Mouse (Mus musculus): ENCODE data around the gene Tdrd7. TPM values are rescaled to one million over a fixed set of nuclear protein-coding genes. Genes with fewer than 3 reads are reported as not detected.

The Tdrd7 gene
- total RNA-seq, 2 experiments from 2014 or later, result 20.7 to 20.9 TPM

DNA sequence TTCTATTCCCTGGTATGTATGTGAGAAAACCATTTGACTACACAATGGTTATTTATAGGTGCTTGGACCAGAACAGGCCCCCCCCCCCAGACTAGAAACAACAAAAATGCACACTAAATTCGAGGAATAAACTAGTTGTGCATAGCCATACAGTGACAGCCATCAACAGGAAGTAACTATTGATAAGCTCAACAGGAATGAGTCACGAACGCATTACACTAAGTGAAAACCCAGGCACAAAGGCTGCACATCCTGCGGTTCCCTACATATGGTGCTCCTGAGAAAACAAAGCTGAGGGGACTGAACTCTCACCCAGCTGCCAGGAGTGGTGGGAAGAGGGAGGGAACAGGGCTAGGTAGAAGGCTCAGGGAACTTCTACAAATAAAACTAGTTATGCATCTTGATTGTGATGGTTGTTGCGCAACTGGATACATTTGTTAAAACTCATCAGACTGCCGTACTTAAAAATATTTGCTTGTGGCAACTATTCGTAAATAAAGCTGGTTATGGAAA lies 5.0 kb downstream of the Tdrd7 start:
- DNase-seq (ENCODE audit: low spot score in 2 of 2), result no peak
- intact Hi-C loops (cut with DNase I), result no loop called here

DNA sequence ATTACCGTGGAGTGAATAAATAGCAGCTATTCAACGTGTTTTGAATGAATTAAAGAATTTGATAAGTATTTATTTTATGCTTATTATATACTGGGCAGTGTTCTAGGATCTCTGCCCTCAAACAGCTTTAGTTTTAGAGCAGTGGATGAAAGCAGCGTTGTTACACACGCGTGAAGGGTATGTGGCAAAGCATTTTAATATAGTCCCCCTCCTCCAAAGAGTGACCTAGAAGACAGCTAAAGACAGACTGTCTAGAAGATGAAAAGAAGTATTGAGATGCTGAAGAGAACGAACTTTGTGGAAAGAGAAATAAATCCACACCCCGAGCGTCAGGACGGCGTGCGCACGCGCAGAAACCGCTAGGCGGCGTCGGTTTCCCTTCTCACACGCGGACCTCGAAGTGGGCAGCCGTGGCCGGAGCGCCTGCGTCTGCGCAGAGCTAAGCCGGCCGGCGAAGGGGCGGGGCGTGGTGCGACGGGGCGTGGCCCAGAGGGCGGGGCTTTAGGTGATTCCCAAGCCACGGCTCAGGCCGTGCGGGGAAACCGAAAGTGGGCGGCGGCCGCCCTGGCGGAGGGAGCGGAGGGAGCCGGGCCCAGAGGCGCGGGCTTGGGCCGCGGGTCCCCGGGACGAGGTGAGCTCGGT lies 6.8 kb downstream of the Tdrd7 start:
- intact Hi-C loops (cut with DNase I), result loop anchor here (1.0 kb wide), 1 partner anchor 54 kb away; no protein-coding TSS in a partner anchor
- peak; percentile 95 to 98 for DNase-seq (ENCODE audit: low spot score in 2 of 2)

DNA sequence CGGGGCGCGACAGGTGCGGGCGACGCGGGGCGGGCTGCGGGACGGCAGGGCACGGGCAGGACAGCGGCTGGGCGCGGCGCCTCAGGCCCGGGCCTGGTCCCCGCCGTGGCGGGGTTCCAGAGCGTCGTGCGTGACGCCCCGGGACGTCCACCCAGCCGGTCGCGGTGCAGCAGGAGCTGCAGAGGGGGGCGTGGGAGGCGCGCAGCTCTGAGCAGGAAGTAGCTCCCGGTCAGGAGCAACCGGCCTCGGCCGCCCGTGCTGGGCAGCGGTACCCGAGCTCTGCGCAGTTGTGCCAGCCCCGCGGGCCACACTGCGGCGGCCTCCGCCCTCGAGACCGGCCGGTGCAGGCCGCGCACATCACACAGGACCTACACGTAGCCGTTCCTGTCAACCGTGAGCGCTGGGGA lies 7.3 kb downstream of the Tdrd7 start:
- peak; percentile 36 to 53 for DNase-seq (ENCODE audit: low spot score in 2 of 2)
- intact Hi-C loops (cut with DNase I), result loop anchor here (1.0 kb wide), 1 partner anchor 54 kb away; no protein-coding TSS in a partner anchor

DNA sequence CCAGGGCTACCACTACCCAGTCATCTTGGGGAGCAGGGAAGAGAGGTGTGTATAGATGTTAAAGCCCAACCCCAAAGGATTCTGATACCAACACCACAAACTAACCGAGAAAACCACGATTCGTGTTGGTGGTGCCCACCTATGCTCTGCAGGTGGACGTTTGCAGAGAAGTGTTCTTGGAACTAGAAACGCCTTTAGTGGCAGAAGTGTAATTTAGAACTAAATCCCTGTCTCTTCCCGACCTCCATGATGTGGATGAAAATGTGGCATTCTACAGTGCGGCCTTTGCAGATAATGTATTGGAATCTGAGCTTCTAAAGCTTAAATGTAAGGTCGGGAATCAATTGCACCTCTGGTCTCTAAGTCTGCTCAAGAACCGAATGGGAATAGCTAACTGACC lies 7.8 kb downstream of the Tdrd7 start:
- intact Hi-C loops (cut with DNase I), result loop anchor here (1.0 kb wide), 1 partner anchor 53 kb away; no protein-coding TSS in a partner anchor
- DNase-seq (ENCODE audit: low spot score in 2 of 2), result no peak

DNA sequence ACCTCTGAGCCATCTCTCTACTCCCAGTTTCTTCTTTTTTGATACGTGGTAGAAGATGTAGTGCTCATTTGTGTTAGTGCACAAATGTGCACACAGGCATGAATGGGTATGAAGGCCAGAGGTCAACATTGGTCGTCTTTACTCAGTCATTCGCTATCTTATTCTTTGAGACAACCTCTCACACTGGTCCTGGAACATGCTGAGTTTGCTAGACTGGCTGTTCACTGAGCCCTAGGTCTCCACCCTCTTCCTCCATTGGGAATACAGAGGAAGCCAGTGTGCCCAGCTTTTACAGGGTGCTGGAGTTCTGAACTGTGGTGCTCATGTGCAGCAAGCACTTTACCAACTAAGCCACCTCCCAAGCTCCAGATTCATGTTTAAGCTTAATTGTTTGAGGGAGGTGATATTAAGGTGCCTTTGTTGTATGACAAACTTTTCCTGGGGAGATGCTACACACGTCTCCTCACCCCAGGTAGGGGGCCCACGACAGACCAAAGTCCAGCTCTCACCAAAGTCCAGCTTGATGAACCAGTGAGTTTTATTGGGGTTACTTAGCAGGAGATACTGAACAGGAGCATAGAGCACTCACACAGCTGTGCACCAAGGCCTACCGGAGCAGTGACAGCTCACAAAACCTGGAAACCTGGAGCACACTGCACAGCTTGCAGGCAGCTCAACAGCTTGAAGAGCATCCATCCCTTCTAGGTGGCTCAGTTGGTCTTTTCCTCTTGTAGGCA lies 12.0 kb downstream of the Tdrd7 start:
- intact Hi-C loops (cut with DNase I), result no loop called here
- no peak for DNase-seq (ENCODE audit: low spot score in 2 of 2)

- DNase-seq (ENCODE audit: low spot score in 2 of 2), result no peak
- intact Hi-C loops (cut with DNase I), result no loop called here
These were observed 14.8 kb downstream of the Tdrd7 start for GRCm38 (mm10) chr4:45979916-45980315.

- DNase-seq (ENCODE audit: low spot score in 2 of 2), result no peak
- intact Hi-C loops (cut with DNase I), result no loop called here
These were observed 15.9 kb downstream of the Tdrd7 start for GRCm38 (mm10) chr4:45981054-45981453.

DNA sequence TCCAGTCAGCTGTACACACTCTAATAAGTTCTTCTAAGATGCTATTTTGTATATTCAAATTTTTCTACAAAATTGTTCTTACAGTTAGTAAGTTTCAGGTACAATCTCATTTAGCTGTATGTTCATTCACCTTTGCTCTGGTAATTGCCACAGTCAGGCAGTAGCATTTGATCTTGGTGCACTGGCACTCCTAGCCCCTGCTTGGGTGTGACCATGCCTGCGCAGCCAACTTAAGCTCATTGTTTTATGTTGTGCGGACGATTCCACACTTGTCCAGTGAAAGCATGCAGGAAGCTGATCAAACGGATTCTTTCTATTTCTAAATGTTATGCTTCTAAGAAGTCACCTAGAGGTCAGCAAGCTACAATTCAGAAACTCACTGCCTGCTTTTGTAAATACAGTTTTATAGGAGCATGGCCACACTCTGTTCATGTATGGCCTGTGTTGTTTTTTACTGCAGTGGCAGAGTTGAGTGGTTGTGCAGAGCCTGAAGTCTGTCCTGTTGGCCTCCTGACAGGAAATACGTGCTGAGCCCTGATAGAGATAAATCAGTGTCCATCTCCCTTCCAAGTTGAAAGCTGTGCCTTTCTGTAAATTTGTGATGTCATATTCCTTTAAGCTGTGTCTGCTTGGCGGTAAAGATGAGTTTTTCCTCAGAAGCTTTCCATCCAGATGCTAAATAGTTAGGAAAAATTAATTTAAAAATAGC lies 25.4 kb downstream of the Tdrd7 start:
- intact Hi-C loops (cut with DNase I), result no loop called here
- no peak for DNase-seq (ENCODE audit: low spot score in 2 of 2)

DNA sequence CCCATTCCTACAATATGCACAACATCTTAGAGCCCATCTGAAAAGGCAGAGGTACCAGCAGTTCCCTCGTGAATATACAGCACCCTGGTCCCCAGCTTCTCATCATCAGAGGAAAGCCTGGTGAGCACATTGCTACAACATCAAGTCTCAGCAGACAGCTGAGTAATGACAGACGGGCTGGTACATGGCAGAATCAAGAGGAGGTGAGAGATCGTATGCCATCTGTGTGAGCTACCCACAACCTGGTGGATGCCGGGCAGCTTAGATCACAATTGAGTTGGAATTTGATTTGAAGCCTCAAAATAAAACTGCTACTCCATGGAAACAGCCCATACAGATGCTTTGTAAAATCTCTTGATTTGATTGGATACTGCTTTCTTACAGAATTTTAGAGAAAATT lies 33.4 kb downstream of the Tdrd7 start:
- peak in 1 of 2 experiments; percentile 9 for DNase-seq (ENCODE audit: low spot score in 2 of 2)
- intact Hi-C loops (cut with DNase I), result no loop called here

DNA sequence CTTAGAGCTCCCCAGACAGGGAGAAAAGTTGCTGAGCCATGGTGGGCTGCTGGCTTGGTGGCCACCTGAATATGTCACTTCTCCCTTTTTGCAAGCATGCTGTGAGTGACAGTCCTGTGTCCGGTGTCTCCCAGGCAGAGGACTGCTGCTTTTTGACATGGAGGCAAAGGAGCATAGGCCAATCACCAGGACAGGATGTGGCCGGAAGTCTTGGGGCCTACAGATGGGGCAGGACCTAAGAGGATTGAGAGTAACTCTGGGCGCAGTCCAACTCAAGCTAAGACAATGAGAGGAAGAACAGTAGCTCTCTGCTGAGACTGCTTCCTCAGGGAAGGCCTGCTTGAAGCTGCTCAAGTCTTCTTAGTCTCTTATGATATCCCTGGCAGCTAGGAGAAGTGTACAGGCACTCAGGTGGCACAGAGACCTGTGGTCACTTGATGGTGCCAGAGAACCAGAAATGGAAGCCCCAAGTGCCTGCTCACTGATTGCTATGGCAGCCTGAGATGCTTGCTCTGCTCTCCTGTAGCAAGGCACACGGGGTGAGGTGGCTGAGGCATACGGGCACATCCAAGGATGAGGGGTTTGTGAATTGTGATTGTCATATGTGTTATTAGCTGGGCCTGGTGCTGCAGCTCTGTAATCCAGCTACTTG lies 43.1 kb downstream of the Tdrd7 start:
- intact Hi-C loops (cut with DNase I), result no loop called here
- DNase-seq (ENCODE audit: low spot score in 2 of 2), result no peak

DNA sequence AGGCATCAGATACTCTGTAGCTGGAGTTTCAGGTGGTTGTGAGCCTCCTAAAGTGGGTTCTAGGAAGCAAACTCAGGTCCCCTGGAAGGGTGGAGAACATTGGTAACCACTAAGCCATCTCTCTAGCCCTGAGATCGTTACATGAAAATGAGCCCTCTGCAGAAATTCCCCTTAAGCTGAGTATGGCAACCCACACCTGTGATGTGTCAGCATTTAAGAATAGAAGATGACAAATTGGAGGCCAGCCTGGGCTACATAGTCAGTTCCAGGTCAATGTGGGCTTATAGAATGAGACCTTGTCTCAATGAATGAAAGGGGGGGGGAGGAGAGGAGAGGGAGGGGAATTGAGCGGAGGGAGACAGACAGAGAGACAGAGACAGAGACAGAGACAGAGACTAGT lies 46.6 kb downstream of the Tdrd7 start:
- intact Hi-C loops (cut with DNase I), result no loop called here
- DNase-seq (ENCODE audit: low spot score in 2 of 2), result no peak

GRCm38 (mm10) chr4:46015605-46016004 lies 50.5 kb downstream of the Tdrd7 start:
- intact Hi-C loops (cut with DNase I), result no loop called here
- no peak for DNase-seq (ENCODE audit: low spot score in 2 of 2)

DNA sequence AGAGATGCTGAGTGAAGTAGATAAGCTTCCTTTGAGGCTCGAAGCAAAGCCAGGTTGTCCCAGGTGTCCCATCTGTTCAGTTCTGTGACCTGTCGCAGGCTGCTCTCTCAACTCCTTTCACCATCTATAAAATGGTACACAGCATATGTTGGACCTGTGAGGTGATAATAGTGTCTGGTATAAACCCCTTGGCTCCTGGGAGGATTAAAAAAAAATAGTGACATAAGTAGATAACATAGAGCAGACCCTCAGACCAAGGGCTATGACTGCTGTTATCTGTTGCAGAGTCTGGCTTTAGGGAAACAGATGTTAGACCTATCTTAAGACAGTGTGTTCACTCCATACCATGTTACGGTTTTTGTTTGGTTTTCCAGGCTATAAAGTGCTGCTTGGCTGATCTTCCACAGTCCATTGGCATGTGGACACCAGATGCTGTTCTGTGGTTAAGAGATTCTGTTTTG lies 57.9 kb downstream of the Tdrd7 start:
- no peak for DNase-seq (ENCODE audit: low spot score in 2 of 2)
- intact Hi-C loops (cut with DNase I), result no loop called here

DNA sequence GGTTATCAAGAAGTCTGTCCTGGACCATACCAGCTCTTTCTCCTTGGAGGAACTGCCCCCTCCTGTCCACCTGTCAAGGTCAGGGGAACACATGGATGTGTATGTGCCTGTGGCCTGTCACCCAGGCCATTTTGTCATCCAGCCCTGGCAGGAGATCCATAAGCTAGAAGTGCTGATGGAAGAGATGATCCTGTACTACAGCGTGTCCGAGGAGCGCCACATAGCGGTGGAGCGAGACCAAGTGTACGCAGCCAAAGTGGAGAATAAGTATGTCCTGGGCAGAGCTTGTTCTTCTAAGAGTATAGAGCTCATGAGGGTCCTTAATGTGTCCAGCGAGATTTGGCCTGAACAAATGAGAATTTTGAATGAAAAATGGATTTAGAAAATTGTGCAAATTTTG lies 60.8 kb downstream of the Tdrd7 start:
- peak; percentile 42 to 57 for DNase-seq (ENCODE audit: low spot score in 2 of 2)
- intact Hi-C loops (cut with DNase I), result loop anchor here (1.0 kb wide), 1 partner anchor 54 kb away; no protein-coding TSS in a partner anchor

DNA sequence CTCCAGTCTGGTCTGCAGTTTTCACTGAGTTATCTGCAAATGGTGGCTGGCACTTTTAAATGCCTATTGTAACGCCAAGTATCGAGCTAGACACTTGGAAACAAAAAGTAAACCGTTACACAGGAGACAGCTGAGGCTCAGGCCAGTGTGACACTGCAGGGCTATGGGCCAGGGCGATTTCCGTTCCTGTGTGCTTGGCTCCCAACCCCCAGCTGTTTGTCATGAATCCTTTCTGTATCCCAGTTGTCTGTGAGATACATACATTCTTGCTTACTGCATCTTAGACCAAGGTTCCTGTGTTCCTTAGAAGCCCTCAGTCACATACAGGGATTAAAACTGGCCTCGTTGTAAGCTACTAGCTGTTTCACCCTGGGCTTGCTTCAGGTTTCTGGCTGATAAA lies 63.1 kb downstream of the Tdrd7 start:
- intact Hi-C loops (cut with DNase I), result no loop called here
- no peak for DNase-seq (ENCODE audit: low spot score in 2 of 2)

DNA sequence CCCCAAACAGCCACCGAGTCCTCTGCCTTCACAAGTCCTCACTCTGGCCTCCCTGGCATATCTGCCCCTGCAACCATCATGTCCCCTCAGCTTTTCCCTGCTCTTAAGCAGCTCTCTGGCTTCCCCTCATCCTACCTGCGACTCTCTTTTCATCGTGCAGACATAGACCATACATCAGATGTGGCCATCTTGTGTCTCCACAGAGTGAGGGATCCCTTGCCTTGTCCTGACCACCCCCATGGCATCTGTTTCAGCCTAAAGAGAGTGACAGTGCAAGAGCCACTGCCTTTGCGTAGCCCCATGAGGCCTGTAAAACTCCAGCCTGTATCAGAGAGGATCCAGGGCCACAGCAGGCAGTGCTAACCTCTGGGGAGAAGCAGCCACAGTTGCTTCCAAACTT lies 63.6 kb downstream of the Tdrd7 start:
- DNase-seq (ENCODE audit: low spot score in 2 of 2), result no peak
- intact Hi-C loops (cut with DNase I), result no loop called here

- DNase-seq (ENCODE audit: low spot score in 2 of 2), result peak; percentile 24
- intact Hi-C loops (cut with DNase I), result no loop called here
These were observed 64.4 kb downstream of the Tdrd7 start for GRCm38 (mm10) chr4:46029552-46029951.

DNA sequence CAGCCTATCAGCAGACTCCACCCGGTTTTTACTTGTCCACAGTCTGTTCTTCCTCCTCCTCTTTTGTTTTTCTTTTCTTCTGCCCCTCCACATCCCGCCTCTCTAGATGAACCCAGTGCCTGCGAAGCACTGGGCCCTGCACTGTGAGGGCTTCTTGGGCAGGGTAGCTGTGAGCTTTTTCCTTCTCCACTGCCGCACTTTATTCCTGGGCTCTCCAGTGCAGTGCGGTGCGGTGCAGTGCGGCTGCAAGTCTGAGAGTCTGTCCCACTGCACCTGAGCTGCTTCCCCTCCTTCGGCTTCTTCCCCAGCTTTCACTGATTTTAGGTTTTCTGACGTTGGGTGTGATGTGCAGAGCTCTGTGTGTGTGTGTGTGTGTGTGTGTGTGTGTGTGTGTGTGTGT lies 67.3 kb downstream of the Tdrd7 start:
- intact Hi-C loops (cut with DNase I), result no loop called here
- DNase-seq (ENCODE audit: low spot score in 2 of 2), result no peak

- intact Hi-C loops (cut with DNase I), result no loop called here
These were observed 68.1 kb downstream of the Tdrd7 start for GRCm38 (mm10) chr4:46033197-46033596.

GRCm38 (mm10) chr4:46038591-46038891 lies 73.4 kb downstream of the Tdrd7 start:
- intact Hi-C loops (cut with DNase I), result no loop called here

More at GRCm38 (mm10) chr4:46033197-46033596, 68.1 kb downstream of the Tdrd7 start:
- no peak for DNase-seq (ENCODE audit: low spot score in 2 of 2)

More at GRCm38 (mm10) chr4:46038591-46038891, 73.4 kb downstream of the Tdrd7 start:
- DNase-seq (ENCODE audit: low spot score in 2 of 2), result no peak

Data from left cerebral cortex, postnatal 14 days (tissue).